Mouse (Mus musculus) neutrophil, adult 83 days (primary cell): ENCODE measurements around the gene Psmd5. TPM values are rescaled to one million over a fixed set of nuclear protein-coding genes. Genes with fewer than 3 reads are reported as not detected.

Experiments
- total RNA-seq, 2 experiments: library from RNA; stranded (reverse); gene quantifications; one replicate each; pipeline ENCODE4 v1.2.4; 2023

Gene Psmd5
- total RNA-seq, result 10 to 100 TPM; 20.9 to 24.5 TPM

GRCm38 (mm10) chr2:34874816-34875345 lies at the start of gene Psmd5:
TSS of gene Psmd5 (minus strand) at chr2:34874968.

GRCm38 (mm10) chr2:34913218-34914068 lies 38.7 kb upstream of the Psmd5 start, which contains the start of gene Phf19:
TSS of gene Phf19 (minus strand) at chr2:34914026.

DNA sequence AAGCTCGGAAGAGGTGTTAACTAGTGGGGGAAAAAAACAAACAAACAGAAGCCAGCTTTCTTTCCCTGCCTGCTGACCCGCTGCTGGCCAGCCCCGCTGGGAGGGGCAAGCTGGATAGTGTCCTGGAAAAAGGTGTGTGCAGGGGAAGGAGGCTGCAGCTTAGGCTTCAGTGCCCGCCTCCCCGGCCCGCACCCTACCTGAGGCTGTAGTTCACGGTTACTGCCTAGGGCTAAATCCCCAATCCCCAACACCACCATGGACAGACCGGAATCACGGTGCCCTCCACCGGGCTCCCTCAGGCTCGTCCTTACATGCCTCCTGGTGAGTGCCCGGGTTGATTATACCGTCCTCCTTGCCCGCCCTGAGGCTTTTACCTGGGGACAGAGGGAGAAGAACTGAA lies 497 bp downstream of the Psmd5 start, which contains the start of gene Cutal:
Cutal (plus strand) TSS at position 126 of the 400 bp plus-strand sequence.

GRCm38 (mm10) chr2:34832766-34833457 lies 41.9 kb downstream of the Psmd5 start, which contains the start of gene Gm34653:
TSS of gene Gm34653 (plus strand) at chr2:34833007.

GRCm38 (mm10) chr2:34825827-34826459 lies 48.8 kb downstream of the Psmd5 start, which contains the start of gene Fbxw2:
TSS of gene Fbxw2 (minus strand) at chr2:34826311.

Other genes with a start within 250 kb of the Psmd5 start
- 10 to 100 TPM; 87.3 to 91.3 TPM for gene Gapvd1, start 119.7 kb downstream of the Psmd5 start, total RNA-seq
- 100 to 1,000 TPM; 731 to 950 TPM for gene Hspa5, start 103.0 kb downstream of the Psmd5 start, total RNA-seq
- 10 to 100 TPM in 1 of 2 experiments, 1 to 10 TPM in 1; 8.3 to 11.7 TPM for gene Rabepk, start 75.1 kb downstream of the Psmd5 start, total RNA-seq
- gene Fbxw2, start 48.7 kb downstream of the Psmd5 start, total RNA-seq, result 10 to 100 TPM; 82.5 to 92.0 TPM
- gene Gm34653, start 42.0 kb downstream of the Psmd5 start, total RNA-seq, result not detected
- not detected for gene Cutal, start 572 bp downstream of the Psmd5 start, total RNA-seq
- 10 to 100 TPM in 1 of 2 experiments, 1 to 10 TPM in 1; 9.1 to 13.4 TPM for gene Phf19, start 39.1 kb upstream of the Psmd5 start, total RNA-seq
- 1 to 10 TPM; 3.0 to 3.3 TPM for gene Traf1, start 86.8 kb upstream of the Psmd5 start, total RNA-seq
- 1 to 10 TPM; 1.1 to 1.4 TPM for gene Hc, start 186.5 kb upstream of the Psmd5 start, total RNA-seq
- gene AI182371, start 226.6 kb upstream of the Psmd5 start, total RNA-seq, result under 1 TPM; 0.33 to 0.88 TPM
- gene Cntrl, start 234.5 kb upstream of the Psmd5 start, total RNA-seq, result 10 to 100 TPM; 70.6 to 80.4 TPM